Mouse (Mus musculus) thymus, adult 2 months (tissue): ENCODE results near the gene Ttc16.

Source experiments
- CTCF ChIP-seq: fragments of 200-500 bp; IDR thresholded peaks from 2 replicates; pipeline ENCODE4 v1.5.1; 2012; ENCODE audit warnings: mild to moderate bottlenecking, control low read depth, low read length, moderate library complexity, borderline replicate concordance; ENCODE audit not compliant: control insufficient read depth, poor library complexity, insufficient read depth; ENCODE audit errors: extremely low read depth
- POLR2A ChIP-seq: fragments of 200-500 bp; IDR thresholded peaks from 2 replicates; pipeline ENCODE4 v1.6.1; 2012; ENCODE audit warnings: mild to moderate bottlenecking, low read length, control low read depth, moderate library complexity; ENCODE audit not compliant: control insufficient read depth, poor library complexity, insufficient read depth; ENCODE audit errors: extremely low read depth

DNA sequence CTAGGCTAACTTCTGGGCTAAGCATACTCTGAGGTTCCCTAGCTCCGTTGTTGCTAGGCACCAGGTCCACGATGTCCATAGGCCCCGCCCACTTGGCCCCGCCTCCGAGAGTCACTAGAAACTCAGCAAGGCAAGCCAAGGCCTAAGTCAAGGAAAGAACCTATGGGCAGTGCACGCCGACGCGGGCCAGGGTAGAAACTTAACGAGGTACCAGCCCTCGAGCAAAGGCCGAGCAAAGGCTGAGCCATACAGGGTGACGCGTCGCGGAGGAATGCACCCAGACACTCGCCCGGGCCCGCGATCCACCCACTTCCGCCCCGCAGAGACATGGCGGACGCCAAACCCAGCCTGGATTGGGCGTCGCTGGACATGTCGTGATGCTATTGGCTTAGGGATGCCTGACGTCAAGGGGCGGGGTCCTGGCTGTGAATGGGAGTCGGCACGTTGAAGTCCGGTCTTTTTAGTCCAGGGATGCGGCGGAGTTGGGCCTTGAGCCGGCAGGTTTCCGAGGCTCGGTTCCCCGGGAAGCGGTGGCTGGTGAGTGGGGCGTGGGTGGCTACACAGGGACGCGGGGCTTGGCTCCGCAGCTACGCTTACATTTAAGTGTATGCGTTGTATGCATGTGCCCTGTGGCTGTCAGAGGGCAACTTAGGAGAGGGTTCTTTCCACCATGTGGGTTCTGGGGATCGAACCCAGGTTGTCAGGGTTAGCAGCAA lies at the start of gene Ttc16, which contains the start of gene Ptrh1:
- 0 out of 2 replicates have a peak, but pooled peaks have one; percentile 22 for TF ChIP-seq CTCF
- TF ChIP-seq POLR2A = 0 out of 2 replicates have a peak, but pooled peaks have one; percentile 56
